Mouse (Mus musculus): ENCODE measurements around the gene Abtb2.
A peak's percentile ranks its signal among the peaks of the same experiment; 100 is the strongest.

Gene Abtb2

GRCm38 (mm10) chr2:103584093-103584492 is 18.0 kb downstream of the Abtb2 start:
- no peak for DNase-seq (ENCODE audit: low spot score in 2 of 2)

- DNase-seq (ENCODE audit: low spot score in 2 of 2), result no peak
Measured at GRCm38 (mm10) chr2:103586423-103586822, 20.3 kb downstream of the Abtb2 start.

GRCm38 (mm10) chr2:103588776-103589175 is 22.7 kb downstream of the Abtb2 start:
- no peak for DNase-seq (ENCODE audit: low spot score in 2 of 2)

GRCm38 (mm10) chr2:103589400-103589799 is 23.3 kb downstream of the Abtb2 start:
- DNase-seq (ENCODE audit: low spot score in 2 of 2), result no peak

GRCm38 (mm10) chr2:103590645-103591044 is 24.5 kb downstream of the Abtb2 start:
- no peak for DNase-seq (ENCODE audit: low spot score in 2 of 2)

- peak in 1 of 2 experiments; percentile 11 for DNase-seq (ENCODE audit: low spot score in 2 of 2)
Measured at GRCm38 (mm10) chr2:103591742-103592590, 25.9 kb downstream of the Abtb2 start.

- no peak for DNase-seq (ENCODE audit: low spot score in 2 of 2)
Measured at GRCm38 (mm10) chr2:103592591-103592929, 26.4 kb downstream of the Abtb2 start.

GRCm38 (mm10) chr2:103594592-103595011 is 28.5 kb downstream of the Abtb2 start:
- DNase-seq (ENCODE audit: low spot score in 2 of 2), result no peak

- DNase-seq (ENCODE audit: low spot score in 2 of 2), result no peak
Measured at GRCm38 (mm10) chr2:103595028-103595651, 29.0 kb downstream of the Abtb2 start.

GRCm38 (mm10) chr2:103599296-103599695 is 33.2 kb downstream of the Abtb2 start:
- no peak for DNase-seq (ENCODE audit: low spot score in 2 of 2)

- no peak for DNase-seq (ENCODE audit: low spot score in 2 of 2)
Measured at GRCm38 (mm10) chr2:103600165-103600891, 34.2 kb downstream of the Abtb2 start.

- no peak for DNase-seq (ENCODE audit: low spot score in 2 of 2)
Measured at GRCm38 (mm10) chr2:103601126-103601525, 35.0 kb downstream of the Abtb2 start.

GRCm38 (mm10) chr2:103601531-103601930 is 35.4 kb downstream of the Abtb2 start:
- no peak for DNase-seq (ENCODE audit: low spot score in 2 of 2)

- no peak for DNase-seq (ENCODE audit: low spot score in 2 of 2)
Measured at GRCm38 (mm10) chr2:103603209-103603608, 37.1 kb downstream of the Abtb2 start.

- DNase-seq (ENCODE audit: low spot score in 2 of 2), result no peak
Measured at GRCm38 (mm10) chr2:103603869-103604268, 37.8 kb downstream of the Abtb2 start.

GRCm38 (mm10) chr2:103605805-103606498 is 39.8 kb downstream of the Abtb2 start:
- no peak for DNase-seq (ENCODE audit: low spot score in 2 of 2)

- no peak for DNase-seq (ENCODE audit: low spot score in 2 of 2)
Measured at GRCm38 (mm10) chr2:103607926-103608325, 41.8 kb downstream of the Abtb2 start.

- no peak for DNase-seq (ENCODE audit: low spot score in 2 of 2)
Measured at GRCm38 (mm10) chr2:103608947-103609346, 42.8 kb downstream of the Abtb2 start.

GRCm38 (mm10) chr2:103609499-103609898 is 43.4 kb downstream of the Abtb2 start:
- peak in 1 of 2 experiments; percentile 24 for DNase-seq (ENCODE audit: low spot score in 2 of 2)

GRCm38 (mm10) chr2:103610831-103611535 is 44.9 kb downstream of the Abtb2 start:
- no peak for DNase-seq (ENCODE audit: low spot score in 2 of 2)

- no peak for DNase-seq (ENCODE audit: low spot score in 2 of 2)
Measured at GRCm38 (mm10) chr2:103613865-103614264, 47.8 kb downstream of the Abtb2 start.
